Mouse (Mus musculus): ENCODE results near the gene Tmem184c. TPM values are rescaled to one million over a fixed set of nuclear protein-coding genes. Genes with fewer than 3 reads are reported as not detected.
A peak's percentile ranks its signal among the peaks of the same experiment; 100 is the strongest.

Tmem184c gene
- polyA plus RNA-seq, 1 experiment from 2014 or later = 43.1 TPM

DNA sequence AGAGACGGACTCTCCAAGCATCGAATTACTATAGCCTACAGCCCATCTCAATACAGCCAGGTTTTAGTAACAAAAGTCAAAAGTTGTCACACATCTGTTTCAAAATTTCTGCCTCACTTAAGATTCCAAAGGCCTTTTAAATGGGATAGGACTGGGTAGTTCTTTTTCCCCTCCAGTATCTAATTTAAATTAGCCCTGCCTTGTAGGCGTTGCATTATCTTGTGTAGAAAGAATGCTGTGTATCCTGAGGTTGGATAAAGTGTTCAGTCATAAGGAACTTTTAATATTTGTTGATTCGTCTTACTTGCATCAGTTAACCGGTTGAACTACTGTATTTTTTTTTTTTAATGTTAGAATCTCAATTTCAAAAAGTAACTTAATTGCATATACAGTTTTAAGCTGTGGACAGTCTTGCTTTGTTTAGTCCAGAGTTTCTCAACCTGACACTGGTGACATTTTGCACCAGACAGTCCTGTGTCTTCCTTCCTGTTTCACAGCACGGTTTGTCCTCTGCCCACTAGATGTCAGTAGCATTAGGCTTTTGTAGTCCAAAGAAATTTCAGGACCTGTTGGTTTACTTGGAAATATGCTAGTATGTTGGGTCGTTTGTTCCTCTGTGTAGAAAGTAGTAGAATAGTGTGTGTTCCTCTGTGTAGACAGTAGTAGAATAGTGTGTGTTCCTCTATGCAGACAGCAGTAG is 60.5 kb downstream of the Tmem184c start:
- no peaks in the 10 kb centered on the region for H3K27me3 ChIP-seq (ENCODE audit: control insufficient read depth, insufficient read depth, low read length)
- H3K4me2 ChIP-seq (replicated peaks; ENCODE audit: low read depth, low read length) = peak overlapping the region; percentile 74
- WGBS = 22% methylated on average over 7 of the region's 7 CpGs
- H3K9ac ChIP-seq (ENCODE audit: low read depth, low read length) = peak overlapping the region; percentile 87
- H3K4me3 ChIP-seq (ENCODE audit: low read length) = peak overlapping the region; percentile 77
- no peaks in the 10 kb centered on the region; the same call in 1 of the 2 replicates for H3K9me3 ChIP-seq (ENCODE audit: control insufficient read depth, low read length)
- peaks cover 22% of the 10 kb centered on the region for H3K36me3 ChIP-seq (ENCODE audit: control insufficient read depth, insufficient read depth, low read length)
- no peak for ATAC-seq (ENCODE audit: low FRiP score, low TSS enrichment)
- no peak overlapping the region for H3K27ac ChIP-seq (ENCODE audit: low read depth, low read length)
- H3K4me1 ChIP-seq (ENCODE audit: control insufficient read depth, insufficient read depth, low read length) = no peaks in the 10 kb centered on the region

DNA sequence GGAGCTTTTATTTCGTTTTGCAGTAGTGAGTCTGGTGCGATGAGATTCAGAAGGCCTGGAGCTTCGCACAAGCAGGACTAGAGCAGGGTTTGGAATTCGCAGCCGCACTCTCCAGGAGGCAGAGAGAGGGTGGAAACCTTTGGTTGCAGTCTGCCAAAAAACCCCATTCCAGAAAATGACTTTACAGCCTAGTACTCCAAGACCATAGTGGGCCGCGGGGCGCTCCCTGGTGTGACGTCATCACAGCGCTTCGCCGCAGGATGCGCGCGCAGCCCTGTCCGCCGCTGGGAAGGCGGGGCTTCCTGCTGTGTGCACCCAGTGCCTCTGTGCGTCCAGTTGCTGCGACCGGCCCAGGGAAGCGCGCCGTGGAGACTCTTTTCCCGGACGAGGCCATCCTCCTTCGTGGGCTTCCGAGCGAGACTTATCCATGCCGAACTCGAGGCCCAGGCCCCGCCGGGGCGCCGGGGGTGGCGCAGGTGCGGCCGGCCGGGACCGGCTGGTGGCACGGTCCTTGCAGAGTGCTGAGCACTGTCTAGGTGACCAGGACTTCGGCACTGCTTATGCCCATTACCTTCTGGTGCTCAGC is 61.3 kb downstream of the Tmem184c start, which contains the start of gene Prmt9:
Gene Prmt9 (plus strand): TSS at position 277 of the 586 bp plus-strand sequence.
- H3K9ac ChIP-seq (ENCODE audit: low read depth, low read length) = peak within 1 kb of the TSS; percentile 87
- H3K9me3 ChIP-seq (ENCODE audit: control insufficient read depth, low read length) = no peaks in the 10 kb centered on the region; the same call in 1 of the 2 replicates
- H3K27me3 ChIP-seq (ENCODE audit: control insufficient read depth, insufficient read depth, low read length) = no peaks in the 10 kb centered on the region
- H3K27ac ChIP-seq (ENCODE audit: low read depth, low read length) = peak within 1 kb of the TSS; percentile 77
- H3K36me3 ChIP-seq (ENCODE audit: control insufficient read depth, insufficient read depth, low read length) = peaks cover 22% of the 10 kb centered on the region
- no peaks in the 10 kb centered on the region for H3K4me1 ChIP-seq (ENCODE audit: control insufficient read depth, insufficient read depth, low read length)
- ATAC-seq (ENCODE audit: low FRiP score, low TSS enrichment) = peak; percentile 98
- WGBS = 3% methylated on average over 42 of the region's 42 CpGs
- H3K4me3 ChIP-seq (ENCODE audit: low read length) = peak within 1 kb of the TSS; percentile 77
- peak within 1 kb of the TSS; percentile 74 for H3K4me2 ChIP-seq (replicated peaks; ENCODE audit: low read depth, low read length)

Other genes starting within 250 kb of the Tmem184c start
- 21.8 and 29.4 TPM in 2 replicates for gene Arhgap10, start 92.7 kb downstream of the Tmem184c start, polyA plus RNA-seq (2014; fragmentation: Nextera tagmentation; extraction: Ambion mirVana)
- 16.7 and 21.4 TPM in 2 replicates for gene Prmt9, start 61.3 kb downstream of the Tmem184c start, polyA plus RNA-seq (2014; fragmentation: Nextera tagmentation; extraction: Ambion mirVana)
- gene Ednra, start 113.8 kb upstream of the Tmem184c start, polyA plus RNA-seq (2014; fragmentation: Nextera tagmentation; extraction: Ambion mirVana) = 17.6 and 28.9 TPM in 2 replicates

Data from kidney, embryonic 14.5 days (tissue).